ENCODE assay signal across 8 mouse cellular contexts in the genomic region with DNA sequence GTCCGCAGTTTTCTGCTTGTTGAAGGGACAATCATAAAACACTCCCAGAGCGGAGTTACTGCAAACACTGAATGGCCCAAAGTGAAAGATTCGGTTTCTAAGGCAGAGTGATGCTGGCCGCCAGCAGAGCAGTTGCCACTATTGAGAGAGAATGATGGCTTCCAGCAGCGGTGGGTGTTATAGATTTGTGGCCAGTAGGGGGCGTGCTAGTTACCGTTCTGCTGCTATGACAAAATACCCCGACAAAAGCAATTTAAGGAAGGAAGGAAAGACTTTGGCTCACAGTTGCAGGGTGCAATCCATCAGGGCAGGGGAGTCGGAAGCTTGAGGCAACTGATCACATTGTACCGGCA.
DNase-seq lines count a peak whose midpoint lies in the region; ATAC-seq and TF ChIP-seq lines count a peak whose summit lies in the region.

No protein-coding gene starts in this region.

- peaks cover 4% of the 10 kb centered on the region; the same call in 1 of the 2 replicates for H3K9me3 ChIP-seq in G1E (replicated peaks)
- no peaks in the 10 kb centered on the region; the same call in 1 of the 2 replicates for H3K9me3 ChIP-seq in embryonic facial prominence, embryonic 14.5 days (ENCODE audit: control insufficient read depth, low read length)
- no peaks in the 10 kb centered on the region for H3K9me3 ChIP-seq in hindbrain, embryonic 16.5 days (ENCODE audit: control insufficient read depth, low read length)

- peak overlapping the region; percentile 81 for H3K27ac ChIP-seq in embryonic facial prominence, embryonic 14.5 days (replicated peaks; ENCODE audit: low read depth, low read length)
- H3K27ac ChIP-seq in hindbrain, embryonic 16.5 days (ENCODE audit: low read depth, low read length), result no peak overlapping the region; the same call in 1 of the 2 replicates

- H3K27me3 ChIP-seq in G1E (ENCODE audit: insufficient read depth, low read length), result peaks cover 46% of the 10 kb centered on the region
- H3K27me3 ChIP-seq in embryonic facial prominence, embryonic 14.5 days (replicated peaks; ENCODE audit: control insufficient read depth, insufficient read depth, low read length), result no peaks in the 10 kb centered on the region
- no peaks in the 10 kb centered on the region for H3K27me3 ChIP-seq in hindbrain, embryonic 16.5 days (replicated peaks; ENCODE audit: control insufficient read depth, insufficient read depth, low read length)

- WGBS in embryonic facial prominence, embryonic 14.5 days, result 34% methylated on average over 10 of the region's 10 CpGs
- WGBS in hindbrain, embryonic 16.5 days, result 37% methylated on average over 10 of the region's 10 CpGs

- no peak overlapping the region for H3K4me3 ChIP-seq in G1E (ENCODE audit: low read depth, low read length)
- H3K4me3 ChIP-seq in embryonic facial prominence, embryonic 14.5 days (ENCODE audit: low read depth, low read length), result no peak overlapping the region
- H3K4me3 ChIP-seq in hindbrain, embryonic 16.5 days (ENCODE audit: low read length), result no peak overlapping the region

- H3K4me1 ChIP-seq in G1E (ENCODE audit: insufficient read depth, low read depth, low read length), result peaks cover 3% of the 10 kb centered on the region; the same call in 1 of the 2 replicates
- peaks cover 8% of the 10 kb centered on the region for H3K4me1 ChIP-seq in embryonic facial prominence, embryonic 14.5 days (ENCODE audit: control insufficient read depth, insufficient read depth, low read length)
- H3K4me1 ChIP-seq in hindbrain, embryonic 16.5 days (ENCODE audit: control insufficient read depth, insufficient read depth, low read depth, low read length), result peaks cover 5% of the 10 kb centered on the region; the same call in 1 of the 2 replicates

- no peak overlapping the region for H3K9ac ChIP-seq in embryonic facial prominence, embryonic 14.5 days (ENCODE audit: low read depth, low read length)
- no peak overlapping the region for H3K9ac ChIP-seq in hindbrain, embryonic 16.5 days (ENCODE audit: low read depth, low read length)

- no peaks in the 10 kb centered on the region for H3K36me3 ChIP-seq in G1E (replicated peaks)
- H3K36me3 ChIP-seq in embryonic facial prominence, embryonic 14.5 days (ENCODE audit: control insufficient read depth, insufficient read depth, low read length), result no peaks in the 10 kb centered on the region
- no peaks in the 10 kb centered on the region for H3K36me3 ChIP-seq in hindbrain, embryonic 16.5 days (ENCODE audit: control insufficient read depth, insufficient read depth, low read length)

- peak overlapping the region; percentile 69 for H3K4me2 ChIP-seq in embryonic facial prominence, embryonic 14.5 days (ENCODE audit: low read depth, low read length)
- H3K4me2 ChIP-seq in hindbrain, embryonic 16.5 days (ENCODE audit: low read length), result peak overlapping the region; percentile 65

- ATAC-seq in frontal cortex, adult (ENCODE audit: low TSS enrichment), result no peak
- no peak for ATAC-seq in G1E (ENCODE audit: extremely low read depth, insufficient number of reproducible peaks, low FRiP score, poor library complexity, severe bottlenecking)
- no peak for ATAC-seq in embryonic facial prominence, embryonic 14.5 days (ENCODE audit: low read depth)
- ATAC-seq in hindbrain, embryonic 16.5 days, result peak; percentile 35; the same call in 1 of the 2 replicates

- TF ChIP-seq CTCF in G1E (IDR thresholded peaks at IDR 0.05; ENCODE audit: low read depth, low read length), result peak; percentile 50

- DNase-seq in frontal cortex, postnatal 36 days (ENCODE audit: low spot score in 2 of 2), result peak; percentile 12 to 18
- DNase-seq in G1E (ENCODE audit: low spot score) (no peak), liver (peak; percentile 53)
- DNase-seq in embryonic facial prominence, embryonic 14.5 days (ENCODE audit: low spot score), result no peak
- DNase-seq in naive thymus-derived CD4-positive, alpha-beta T cell, adult 2 months (ENCODE audit: low read depth), result peak; percentile 83
- no peak for DNase-seq in ovary, postnatal 36 days (ENCODE audit: low spot score)

Comparison
In these comparisons a context has a peak if more than half of its experiments do, and no peak if none do; other contexts are left out.
1. DNase-seq: peak in frontal cortex, postnatal 36 days (2 of 2), liver (single experiment) and naive thymus-derived CD4-positive, alpha-beta T cell, adult 2 months (single experiment); none in G1E (single experiment), embryonic facial prominence, embryonic 14.5 days (single experiment) and ovary, postnatal 36 days (single experiment).